Mouse (Mus musculus): ENCODE measurements around the gene Fmo6.

Fmo6 gene

GRCm38 (mm10) chr1:162912085-162912484 is 25.2 kb downstream of the Fmo6 start:
- DNase-seq = no peak

GRCm38 (mm10) chr1:162901879-162902278 is 35.4 kb downstream of the Fmo6 start:
- no peak for DNase-seq

GRCm38 (mm10) chr1:162897838-162898811 is 39.2 kb downstream of the Fmo6 start, which contains the start of gene Fmo2:
Gene Fmo2, minus strand, starts transcription at chr1:162898726.
- peak; percentile 61 for DNase-seq

GRCm38 (mm10) chr1:162895900-162896299 is 41.4 kb downstream of the Fmo6 start:
- peak; percentile 80 for DNase-seq

- no peak for DNase-seq
Measured at GRCm38 (mm10) chr1:162893014-162893413, 44.3 kb downstream of the Fmo6 start.

GRCm38 (mm10) chr1:162891980-162892451 is 45.3 kb downstream of the Fmo6 start:
- no peak for DNase-seq

GRCm38 (mm10) chr1:162888646-162889045 is 48.7 kb downstream of the Fmo6 start:
- no peak for DNase-seq

GRCm38 (mm10) chr1:162887644-162888043 is 49.7 kb downstream of the Fmo6 start:
- DNase-seq = no peak

- no peak for DNase-seq
Measured at GRCm38 (mm10) chr1:162886138-162886816, 51.0 kb downstream of the Fmo6 start.

- no peak for DNase-seq
Measured at GRCm38 (mm10) chr1:162882681-162883080, 54.6 kb downstream of the Fmo6 start.

GRCm38 (mm10) chr1:162879595-162880369 is 57.5 kb downstream of the Fmo6 start:
- DNase-seq = peak; percentile 76

GRCm38 (mm10) chr1:162875091-162875490 is 62.2 kb downstream of the Fmo6 start:
- no peak for DNase-seq

- DNase-seq = peak; percentile 51
Measured at GRCm38 (mm10) chr1:162871701-162872311, 65.5 kb downstream of the Fmo6 start.

GRCm38 (mm10) chr1:162870978-162871377 is 66.3 kb downstream of the Fmo6 start:
- no peak for DNase-seq

GRCm38 (mm10) chr1:162867396-162867795 is 69.9 kb downstream of the Fmo6 start:
- no peak for DNase-seq
